Comparison of ENCODE assay signal across 18 mouse cellular contexts in genomic region chr15:17614945-17615344, GRCm38 (mm10).
"Had no signal": no experiment of that assay in that cellular context is flagged by ENCODE, and none has a peak within 500 bp of the region (broad histone marks: within the 10 kb centered on the region; RNA-seq: fewer than 3 reads in every experiment).

No protein-coding gene starts in this region.

- H3K27me3 ChIP-seq: lung, embryonic 15.5 days; megakaryocyte, embryonic 14.5 days; midbrain, embryonic 13.5 days; midbrain, embryonic 15.5 days; neural tube, embryonic 12.5 days; stomach, embryonic 15.5 days had no signal

- H3K27ac ChIP-seq: lung, embryonic 15.5 days; macrophage; midbrain, embryonic 13.5 days; midbrain, embryonic 15.5 days; neural tube, embryonic 12.5 days; stomach, embryonic 15.5 days; stomach, postnatal 0 days had no signal

- H3K4me3 ChIP-seq: lung, embryonic 15.5 days; megakaryocyte, embryonic 14.5 days; midbrain, embryonic 13.5 days; midbrain, embryonic 15.5 days; neural tube, embryonic 12.5 days; stomach, embryonic 15.5 days had no signal

- H3K36me3 ChIP-seq: lung, embryonic 15.5 days; midbrain, embryonic 13.5 days; midbrain, embryonic 15.5 days; neural tube, embryonic 12.5 days; stomach, embryonic 15.5 days had no signal

- H3K4me2 ChIP-seq: lung, embryonic 15.5 days; midbrain, embryonic 11.5 days; midbrain, embryonic 13.5 days; midbrain, embryonic 15.5 days; neural tube, embryonic 12.5 days; stomach, embryonic 15.5 days had no signal

- H3K9me3 ChIP-seq: lung, embryonic 15.5 days; megakaryocyte, embryonic 14.5 days; midbrain, embryonic 13.5 days; midbrain, embryonic 15.5 days; neural tube, embryonic 12.5 days; stomach, embryonic 15.5 days had no signal

- H3K4me1 ChIP-seq: lung, embryonic 15.5 days; megakaryocyte, embryonic 14.5 days; midbrain, embryonic 13.5 days; midbrain, embryonic 15.5 days; neural tube, embryonic 12.5 days; stomach, embryonic 15.5 days had no signal

- DNase-seq: liver, postnatal 0 days; lung, adult 2 months; lung, postnatal 14 days; lung, postnatal 36 days; right cerebral cortex, postnatal 14 days; thymus, adult 18-20 months; thymus, postnatal 14 days; thymus, postnatal 36 days had no signal

- ATAC-seq: liver, postnatal 0 days; lung, postnatal 0 days; midbrain, embryonic 13.5 days; midbrain, embryonic 15.5 days had no signal

- H3K9ac ChIP-seq: liver, postnatal 0 days; lung, embryonic 15.5 days; midbrain, embryonic 13.5 days; midbrain, embryonic 15.5 days; neural tube, embryonic 12.5 days; stomach, embryonic 15.5 days had no signal
